Mouse (Mus musculus): ENCODE measurements around the gene Cdkn1b. TPM values are rescaled to one million over a fixed set of nuclear protein-coding genes. Genes with fewer than 3 reads are reported as not detected.

Gene Cdkn1b
- polyA plus RNA-seq, 1 experiment: 47.4 TPM

- H3K4me3 ChIP-seq (replicated peaks; ENCODE audit: control insufficient read depth, low read depth, low read length): peak overlapping the region; percentile 58
- H3K27ac ChIP-seq (ENCODE audit: control insufficient read depth, insufficient read depth, low read depth, low read length, poor library complexity): no peak overlapping the region
- WGBS: 4% methylated on average over 9 of the region's 9 CpGs
- no peak for TF ChIP-seq CTCF (IDR thresholded peaks at IDR 0.05; ENCODE audit: control insufficient read depth, insufficient read depth, low read length)
- no peak for TF ChIP-seq POLR2A (IDR thresholded peaks at IDR 0.05; ENCODE audit: borderline replicate concordance, control insufficient read depth, low read depth, low read length)
- peaks cover under 1% of the 10 kb centered on the region for H3K4me1 ChIP-seq (ENCODE audit: control insufficient read depth, insufficient read depth, low read length)
Measured at GRCm38 (mm10) chr6:134922511-134923195, 2.5 kb downstream of the Cdkn1b start.

DNA sequence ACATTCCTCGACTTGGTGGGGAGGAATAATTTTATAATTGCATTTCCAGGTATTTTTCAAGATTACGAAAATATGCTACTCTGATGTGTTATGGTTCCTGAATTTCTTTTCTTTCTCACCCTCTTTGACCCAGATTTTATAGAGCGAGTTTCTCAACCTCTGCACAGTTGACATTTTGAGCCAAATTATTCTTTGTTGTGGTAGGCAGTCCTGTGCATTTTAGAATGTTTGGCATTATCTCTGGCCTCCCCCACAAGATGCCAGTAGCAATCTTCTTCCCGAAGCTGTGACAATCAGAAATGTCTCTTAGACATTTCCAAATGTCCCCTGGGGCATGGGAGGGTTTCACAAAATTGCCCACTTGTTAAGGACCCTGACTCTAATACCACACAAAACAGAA is 3.5 kb downstream of the Cdkn1b start:
- TF ChIP-seq POLR2A (IDR thresholded peaks at IDR 0.05; ENCODE audit: borderline replicate concordance, control insufficient read depth, low read depth, low read length) (no peak), CTCF (IDR thresholded peaks at IDR 0.05; ENCODE audit: control insufficient read depth, insufficient read depth, low read length) (no peak)
- Histone ChIP-seq H3K4me1 (ENCODE audit: control insufficient read depth, insufficient read depth, low read length) (no peaks in the 10 kb centered on the region), H3K4me3 (replicated peaks; ENCODE audit: control insufficient read depth, low read depth, low read length) (no peak overlapping the region), H3K27ac (ENCODE audit: control insufficient read depth, insufficient read depth, low read depth, low read length, poor library complexity) (no peak overlapping the region)
- 60% methylated on average over 4 of the region's 4 CpGs for WGBS

DNA sequence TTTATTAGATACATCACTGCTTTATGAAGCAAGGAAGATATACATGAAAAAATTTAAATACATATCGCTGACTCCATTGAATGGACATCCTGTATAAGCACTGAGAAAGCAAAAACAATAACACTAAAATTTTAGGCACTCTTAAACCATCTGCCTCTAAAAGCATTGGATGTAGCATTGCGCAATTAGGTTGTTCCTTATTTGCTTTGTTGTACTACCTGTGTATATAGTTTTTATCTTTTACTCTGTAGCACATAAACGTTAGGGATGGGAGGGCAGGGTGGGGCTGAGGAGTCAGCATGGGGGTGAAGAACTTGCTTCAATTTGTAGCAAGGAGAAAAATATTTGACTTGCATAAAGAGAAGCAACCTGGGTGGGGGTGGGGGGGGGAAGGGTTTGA is 4.1 kb downstream of the Cdkn1b start:
- WGBS: 50% methylated on average over 3 of the region's 3 CpGs
- no peak for TF ChIP-seq CTCF (IDR thresholded peaks at IDR 0.05; ENCODE audit: control insufficient read depth, insufficient read depth, low read length)
- no peak for TF ChIP-seq POLR2A (IDR thresholded peaks at IDR 0.05; ENCODE audit: borderline replicate concordance, control insufficient read depth, low read depth, low read length)
- Histone ChIP-seq H3K27ac (ENCODE audit: control insufficient read depth, insufficient read depth, low read depth, low read length, poor library complexity) (no peak overlapping the region), H3K4me3 (replicated peaks; ENCODE audit: control insufficient read depth, low read depth, low read length) (no peak overlapping the region), H3K4me1 (ENCODE audit: control insufficient read depth, insufficient read depth, low read length) (no peaks in the 10 kb centered on the region)

- 27% methylated on average over 4 of the region's 4 CpGs for WGBS
- H3K4me3 ChIP-seq (replicated peaks; ENCODE audit: control insufficient read depth, low read depth, low read length): no peak overlapping the region
Measured at GRCm38 (mm10) chr6:134925673-134926337, 5.6 kb downstream of the Cdkn1b start.

GRCm38 (mm10) chr6:134926338-134926705 is 6.1 kb downstream of the Cdkn1b start:
- H3K4me1 ChIP-seq (ENCODE audit: control insufficient read depth, insufficient read depth, low read length): no peaks in the 10 kb centered on the region

More at GRCm38 (mm10) chr6:134925673-134926337, 5.6 kb downstream of the Cdkn1b start:
- H3K4me1 ChIP-seq (ENCODE audit: control insufficient read depth, insufficient read depth, low read length): no peaks in the 10 kb centered on the region
- H3K27ac ChIP-seq (ENCODE audit: control insufficient read depth, insufficient read depth, low read depth, low read length, poor library complexity): no peak overlapping the region
- TF ChIP-seq POLR2A (IDR thresholded peaks at IDR 0.05; ENCODE audit: borderline replicate concordance, control insufficient read depth, low read depth, low read length): no peak
- TF ChIP-seq CTCF (IDR thresholded peaks at IDR 0.05; ENCODE audit: control insufficient read depth, insufficient read depth, low read length): no peak

GRCm38 (mm10) chr6:134926803-134927594 is 6.8 kb downstream of the Cdkn1b start:
- WGBS: under 1% methylated on average over 63 of the region's 63 CpGs
- Histone ChIP-seq H3K27ac (ENCODE audit: control insufficient read depth, insufficient read depth, low read depth, low read length, poor library complexity) (peak overlapping the region; percentile 93), H3K4me1 (ENCODE audit: control insufficient read depth, insufficient read depth, low read length) (no peaks in the 10 kb centered on the region), H3K4me3 (replicated peaks; ENCODE audit: control insufficient read depth, low read depth, low read length) (peak overlapping the region; percentile 62)
- no peak for TF ChIP-seq CTCF (IDR thresholded peaks at IDR 0.05; ENCODE audit: control insufficient read depth, insufficient read depth, low read length)
- TF ChIP-seq POLR2A (IDR thresholded peaks at IDR 0.05; ENCODE audit: borderline replicate concordance, control insufficient read depth, low read depth, low read length): peak; percentile 80; the same call in 1 of the 2 replicates

More at GRCm38 (mm10) chr6:134926338-134926705, 6.1 kb downstream of the Cdkn1b start:
- H3K27ac ChIP-seq (ENCODE audit: control insufficient read depth, insufficient read depth, low read depth, low read length, poor library complexity): peak overlapping the region; percentile 93; the same call in 1 of the 2 replicates
- no peak for TF ChIP-seq POLR2A (IDR thresholded peaks at IDR 0.05; ENCODE audit: borderline replicate concordance, control insufficient read depth, low read depth, low read length)
- TF ChIP-seq CTCF (IDR thresholded peaks at IDR 0.05; ENCODE audit: control insufficient read depth, insufficient read depth, low read length): no peak
- 19% methylated on average over 3 of the region's 3 CpGs for WGBS
- peak overlapping the region; percentile 62 for H3K4me3 ChIP-seq (replicated peaks; ENCODE audit: control insufficient read depth, low read depth, low read length)

GRCm38 (mm10) chr6:134927595-134928095 is 7.4 kb downstream of the Cdkn1b start:
- TF ChIP-seq POLR2A (IDR thresholded peaks at IDR 0.05; ENCODE audit: borderline replicate concordance, control insufficient read depth, low read depth, low read length) (no peak), CTCF (IDR thresholded peaks at IDR 0.05; ENCODE audit: control insufficient read depth, insufficient read depth, low read length) (no peak)
- under 1% methylated on average over 13 of the region's 13 CpGs for WGBS
- Histone ChIP-seq H3K4me1 (ENCODE audit: control insufficient read depth, insufficient read depth, low read length) (no peaks in the 10 kb centered on the region), H3K27ac (ENCODE audit: control insufficient read depth, insufficient read depth, low read depth, low read length, poor library complexity) (peak overlapping the region; percentile 93), H3K4me3 (replicated peaks; ENCODE audit: control insufficient read depth, low read depth, low read length) (peak overlapping the region; percentile 64)
